Mouse (Mus musculus) spleen, postnatal 4 days (tissue): ENCODE measurements around the gene Ston2.

ENCODE experiments used
- DNase-seq, 2 experiments: peaks; one replicate each; pipeline ENCODE4 v3.0.0; 2022; ENCODE audit warnings: low spot score in 2 of 2

Ston2 gene

DNA sequence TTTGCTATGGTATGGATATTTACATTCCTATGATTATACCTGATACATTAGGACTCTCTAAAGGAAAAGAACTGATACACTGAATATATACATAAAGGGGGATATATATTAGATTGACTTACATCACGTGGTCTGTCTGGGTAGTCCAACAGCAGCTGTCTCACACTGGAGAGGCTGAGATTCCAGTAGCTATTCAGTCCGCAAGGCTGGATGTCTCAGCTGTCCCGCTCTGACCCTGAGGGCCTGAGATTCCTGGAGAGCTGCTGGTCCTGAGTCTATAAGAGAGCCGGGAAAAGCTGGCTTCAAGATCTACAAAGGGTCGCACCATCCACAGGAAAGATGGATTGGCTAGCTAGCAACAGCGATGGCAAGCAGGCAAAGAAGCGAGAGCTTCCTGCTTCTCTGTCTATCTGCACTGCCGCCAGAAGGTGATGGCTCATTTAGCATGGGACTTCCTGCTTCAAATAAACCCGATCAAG, at the start of gene Ston2:
Gene Ston2, minus strand, starts transcription at position 429 of the 479 bp plus-strand sequence.
- no peak for DNase-seq

DNA sequence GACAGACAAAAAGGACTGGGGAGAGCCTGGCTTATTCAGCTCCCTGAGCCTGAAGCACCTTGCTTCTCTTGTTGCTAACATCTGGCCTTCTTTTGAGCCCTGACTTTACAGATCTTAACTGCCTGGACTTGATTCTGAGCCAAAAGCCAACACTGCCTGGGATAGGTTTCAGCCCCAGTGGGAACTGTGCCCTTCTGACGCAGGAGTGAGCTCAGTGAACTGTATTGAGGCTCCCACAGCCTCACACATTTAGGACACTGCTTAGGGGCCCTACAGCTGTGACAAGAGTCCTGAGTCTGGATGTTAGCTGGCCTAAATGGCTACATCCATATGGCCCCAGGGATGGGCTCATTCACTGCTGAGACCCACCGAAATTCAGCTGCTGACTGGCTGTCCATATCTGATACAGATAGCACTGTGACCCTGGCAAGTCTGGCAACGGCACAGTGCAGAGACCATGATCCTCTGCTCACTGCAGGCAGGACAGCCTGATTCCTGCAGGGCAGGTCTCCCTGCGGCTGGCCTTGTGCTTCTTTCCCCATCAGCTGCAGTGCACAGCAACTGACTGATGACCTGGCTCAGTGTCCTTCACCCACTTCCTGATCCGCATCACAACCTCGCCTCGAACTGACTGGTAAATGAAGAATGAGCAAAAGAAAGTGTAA, 49.3 kb upstream of the Ston2 start:
- DNase-seq: no peak

DNA sequence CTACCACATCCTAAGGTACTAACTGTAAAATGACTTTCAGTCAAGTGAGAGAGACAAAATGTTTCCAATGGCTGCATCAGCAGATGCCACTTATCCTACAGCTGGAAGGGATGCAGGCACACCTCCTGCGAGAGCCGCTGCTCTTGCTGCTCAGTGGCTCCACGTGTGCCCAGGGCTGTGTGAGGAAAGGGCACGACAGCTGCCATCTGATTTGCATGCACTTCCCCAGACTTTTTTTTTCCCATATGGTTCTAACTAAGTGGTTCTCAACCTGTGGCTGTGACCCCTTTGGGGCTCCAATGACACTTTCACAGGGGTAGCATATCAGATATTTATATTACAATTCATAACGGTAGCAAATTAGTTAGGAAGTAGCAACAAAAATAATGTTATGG, 45.7 kb upstream of the Ston2 start:
- DNase-seq: no peak

DNA sequence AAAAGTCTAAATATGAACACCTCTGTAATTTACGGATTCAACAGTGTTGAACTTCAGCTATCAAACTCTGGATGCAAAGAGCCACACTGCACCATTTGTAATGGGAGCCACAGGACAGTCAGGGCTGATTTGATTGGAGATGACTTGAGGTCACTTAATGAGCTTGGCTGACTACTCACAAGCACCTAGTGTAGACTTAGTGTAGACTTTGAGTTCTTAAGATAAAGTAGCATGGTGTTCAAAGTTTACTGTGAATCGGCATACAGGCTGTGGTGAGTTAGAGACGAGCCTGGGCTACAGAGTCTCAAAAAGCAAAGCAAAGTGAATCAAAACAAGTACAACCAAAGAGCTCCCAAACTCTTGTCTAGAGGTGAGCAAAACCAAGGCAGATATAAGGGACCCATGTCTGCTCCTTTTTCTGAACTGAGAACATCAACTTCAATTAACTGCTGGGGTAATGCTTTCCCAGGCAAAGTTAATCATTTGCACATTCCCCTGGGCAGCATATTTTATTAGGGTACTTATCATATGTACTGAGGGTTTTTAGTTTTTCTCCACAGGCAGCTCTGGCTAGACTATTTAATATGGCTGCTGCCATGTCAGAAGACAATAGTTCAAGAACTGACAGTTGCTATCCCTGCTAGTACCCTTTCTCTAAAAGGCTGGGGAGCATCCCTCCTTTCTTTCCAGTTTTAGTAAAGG, 45.2 kb upstream of the Ston2 start:
- DNase-seq: no peak

DNA sequence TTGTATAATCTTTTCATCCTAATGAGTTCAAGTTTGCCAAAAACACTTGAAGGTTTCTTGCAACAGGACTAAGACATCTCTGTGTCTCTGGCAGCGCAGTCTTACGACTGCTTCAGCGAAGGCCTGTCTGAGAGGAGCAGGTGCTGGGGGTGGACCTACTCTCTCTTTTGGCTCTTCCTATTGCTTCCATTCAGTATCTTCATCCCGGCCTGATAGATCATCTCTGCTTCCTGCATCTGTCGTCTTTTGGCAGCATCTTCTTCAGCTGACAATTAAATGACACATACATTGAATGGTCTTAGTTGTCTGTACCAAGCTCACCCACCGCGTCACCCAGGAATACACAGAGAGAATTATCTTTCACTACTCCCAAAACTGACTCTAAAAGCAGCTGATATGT, 43.2 kb upstream of the Ston2 start:
- DNase-seq: no peak

DNA sequence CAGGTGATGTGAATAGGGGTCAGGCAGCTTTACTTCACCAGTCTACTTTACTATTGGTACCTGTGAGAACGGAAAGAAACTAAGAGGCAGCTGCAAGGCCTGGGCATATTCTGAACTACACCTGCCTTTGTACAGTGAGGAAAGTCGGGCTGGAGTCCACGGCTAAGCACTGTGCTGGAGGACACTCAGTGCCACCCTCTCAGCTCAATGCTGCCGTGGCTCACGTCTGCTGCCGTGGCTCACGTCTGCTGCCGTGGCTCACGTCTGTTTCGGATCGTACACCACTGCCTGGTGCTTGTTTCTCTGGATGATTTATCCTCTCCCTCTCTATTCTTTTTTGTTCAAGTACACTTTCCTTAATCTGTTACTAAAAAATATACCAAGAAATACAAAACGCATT, 32.3 kb upstream of the Ston2 start:
- no peak for DNase-seq

DNA sequence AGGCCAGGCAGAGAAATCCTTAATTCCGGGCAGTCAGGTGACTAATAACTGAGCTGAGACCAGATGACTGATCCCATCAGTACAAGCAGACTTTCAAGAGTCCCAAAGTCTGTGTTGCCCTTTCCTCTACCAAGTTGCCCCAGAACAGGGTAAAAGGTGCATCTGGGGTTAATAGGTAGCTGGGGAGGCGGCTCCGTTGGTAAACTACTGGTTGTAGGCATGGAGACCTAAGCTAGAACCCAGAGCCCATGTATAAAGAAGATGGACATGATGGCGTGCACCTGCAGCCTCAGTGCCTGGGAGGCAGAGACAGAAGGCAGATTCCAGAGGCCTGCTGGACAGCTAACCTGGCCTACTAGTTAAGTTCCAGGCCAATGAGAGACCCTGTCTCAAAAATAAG, 30.5 kb upstream of the Ston2 start:
- no peak for DNase-seq

DNA sequence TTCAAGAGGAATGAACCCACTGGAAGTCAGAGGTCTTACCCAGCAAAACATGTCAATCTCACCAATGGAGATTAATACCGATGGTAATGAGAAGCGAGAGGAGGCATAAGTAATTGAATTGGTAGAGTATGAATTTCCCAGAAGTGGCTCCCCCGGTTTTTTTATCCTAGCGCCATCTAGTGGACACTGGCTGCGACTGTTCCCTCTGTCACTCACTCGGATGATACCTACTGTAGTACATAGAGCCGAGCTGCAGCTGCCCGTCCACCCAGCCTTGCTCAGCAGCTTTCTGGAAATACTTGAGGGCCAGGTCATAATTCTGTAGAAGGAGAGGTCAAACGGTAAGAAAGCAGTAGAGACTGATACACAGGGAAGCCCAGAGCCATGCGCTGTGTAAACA, 27.8 kb upstream of the Ston2 start:
- DNase-seq: peak; percentile 49 to 78

DNA sequence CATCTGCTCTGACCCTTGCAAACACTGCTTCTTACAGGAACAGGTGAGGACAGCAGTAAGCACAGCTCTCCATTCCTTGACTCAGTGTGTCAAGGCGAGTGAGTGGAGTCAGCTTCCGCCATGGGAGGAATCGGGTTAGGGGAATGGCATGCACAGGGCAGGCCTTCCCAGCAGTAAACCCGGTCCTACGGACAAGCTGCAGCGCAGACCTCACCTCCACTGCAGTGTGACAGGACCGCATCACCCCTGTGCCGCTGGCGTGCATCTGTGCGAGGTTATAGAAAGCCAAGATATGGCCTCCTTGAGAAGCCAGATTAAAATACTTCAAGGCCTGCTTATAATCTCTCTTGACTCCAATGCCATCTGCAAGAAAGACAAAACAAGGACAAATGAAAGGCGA, 27.4 kb upstream of the Ston2 start:
- DNase-seq: no peak

DNA sequence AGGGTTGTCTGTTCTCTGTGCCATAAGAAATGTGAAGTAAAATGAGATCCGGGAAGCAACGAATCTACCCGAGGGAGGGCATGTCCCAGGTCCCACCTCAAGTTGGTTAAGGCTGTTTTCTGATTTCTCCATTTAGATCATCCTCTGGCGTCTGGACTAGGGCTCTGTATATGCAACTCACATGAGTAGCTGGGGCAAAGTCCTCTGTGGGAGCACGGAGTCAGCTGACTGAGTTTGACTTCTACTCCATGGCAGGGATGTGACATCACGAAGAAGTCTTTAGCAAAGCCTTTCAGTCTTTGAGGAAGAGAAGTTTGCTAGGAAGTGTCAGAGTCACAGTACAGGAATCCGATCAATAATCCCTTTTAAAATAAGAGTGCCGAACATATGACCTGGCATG, 20.7 kb upstream of the Ston2 start:
- DNase-seq: no peak

DNA sequence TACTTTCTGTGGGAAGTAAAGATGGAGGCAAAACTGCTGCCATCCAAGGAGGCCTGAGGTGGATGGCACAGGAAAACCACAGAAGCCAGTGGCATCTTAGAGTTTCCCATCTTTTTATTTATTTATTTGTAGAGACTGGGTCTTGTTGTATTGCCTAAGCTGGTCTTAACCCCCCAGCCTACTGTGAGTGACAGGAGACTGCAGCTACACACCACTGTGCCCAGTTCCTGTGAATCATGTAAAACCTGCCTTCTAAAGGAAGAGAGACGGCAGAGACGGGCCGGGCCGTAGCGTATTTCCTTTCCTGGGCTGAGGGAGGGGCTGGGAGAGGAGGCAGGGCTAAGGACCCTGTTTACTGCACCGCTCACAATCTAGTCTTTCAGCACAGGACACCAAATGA, 19.6 kb upstream of the Ston2 start:
- DNase-seq: no peak

DNA sequence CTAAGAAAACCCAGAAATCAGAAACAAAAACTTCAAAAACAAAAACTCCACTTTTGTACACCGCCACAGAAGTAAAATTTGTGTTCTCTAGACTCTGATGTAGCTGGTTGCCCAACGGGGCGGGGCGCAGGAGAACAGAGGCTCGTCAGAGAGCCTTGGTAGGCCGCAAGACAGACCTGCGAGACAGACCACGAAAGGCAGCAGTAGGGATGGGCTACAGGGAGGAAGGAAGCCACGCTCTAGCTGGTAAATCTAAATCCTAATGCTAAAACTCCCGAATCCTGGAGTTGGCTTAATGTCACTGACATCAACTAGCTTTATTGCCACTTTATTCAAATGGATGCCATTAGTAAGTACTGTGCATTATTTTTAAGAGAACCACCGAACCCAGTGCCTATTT, 18.9 kb upstream of the Ston2 start:
- no peak for DNase-seq

DNA sequence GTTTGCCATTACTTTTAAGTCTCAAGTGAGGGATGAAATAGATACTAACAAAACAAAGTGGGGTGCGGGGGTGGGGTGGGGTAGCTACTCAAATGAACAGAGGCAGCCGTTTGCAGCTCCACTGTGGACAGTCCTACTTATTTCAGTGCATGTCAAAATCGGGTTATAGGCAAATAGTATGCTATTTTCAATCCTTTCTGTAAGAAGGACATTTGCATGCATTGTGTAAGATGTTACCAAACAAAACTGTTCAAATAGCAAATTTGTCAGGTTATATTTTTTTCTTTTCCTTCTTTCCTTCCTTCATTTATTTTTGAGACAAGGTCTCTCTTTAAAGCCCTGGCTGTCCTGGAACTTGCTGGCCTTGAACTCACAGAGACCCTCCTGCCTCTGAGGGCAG, 16.1 kb upstream of the Ston2 start:
- DNase-seq: no peak

DNA sequence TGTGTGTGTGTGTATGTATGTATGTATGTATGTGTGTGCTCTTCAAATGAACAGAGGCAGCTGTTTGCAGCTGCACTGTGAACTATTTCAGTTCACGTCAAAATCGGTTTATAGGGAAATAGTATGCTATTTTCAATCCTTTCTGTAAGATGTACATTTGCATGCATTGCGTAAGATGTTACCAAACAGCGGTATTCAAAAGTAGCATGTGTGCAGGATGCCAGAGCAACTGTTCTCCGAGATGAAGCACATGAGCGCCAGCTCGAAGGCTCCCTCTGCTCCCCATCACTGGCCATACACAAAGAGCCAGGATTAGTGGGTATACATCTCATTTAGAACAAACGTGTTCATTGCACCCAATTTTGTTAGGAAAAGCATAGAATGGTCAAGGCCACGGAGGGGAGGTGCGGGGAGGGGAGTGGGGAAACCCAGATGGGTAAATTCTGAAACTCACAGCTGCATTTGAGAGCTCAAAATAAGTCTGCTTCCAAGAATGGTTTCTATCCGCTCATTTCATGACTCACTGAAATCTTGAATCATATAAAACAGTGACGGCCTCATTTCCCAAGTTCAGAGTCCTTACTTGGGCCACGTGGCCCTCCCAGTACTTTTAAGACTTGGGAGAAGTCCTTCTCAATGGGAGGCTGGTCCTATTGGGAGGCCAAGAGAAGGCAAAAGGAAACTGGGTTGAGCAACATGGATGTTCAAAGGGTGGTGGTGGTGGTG, 15.2 kb upstream of the Ston2 start:
- DNase-seq: no peak

DNA sequence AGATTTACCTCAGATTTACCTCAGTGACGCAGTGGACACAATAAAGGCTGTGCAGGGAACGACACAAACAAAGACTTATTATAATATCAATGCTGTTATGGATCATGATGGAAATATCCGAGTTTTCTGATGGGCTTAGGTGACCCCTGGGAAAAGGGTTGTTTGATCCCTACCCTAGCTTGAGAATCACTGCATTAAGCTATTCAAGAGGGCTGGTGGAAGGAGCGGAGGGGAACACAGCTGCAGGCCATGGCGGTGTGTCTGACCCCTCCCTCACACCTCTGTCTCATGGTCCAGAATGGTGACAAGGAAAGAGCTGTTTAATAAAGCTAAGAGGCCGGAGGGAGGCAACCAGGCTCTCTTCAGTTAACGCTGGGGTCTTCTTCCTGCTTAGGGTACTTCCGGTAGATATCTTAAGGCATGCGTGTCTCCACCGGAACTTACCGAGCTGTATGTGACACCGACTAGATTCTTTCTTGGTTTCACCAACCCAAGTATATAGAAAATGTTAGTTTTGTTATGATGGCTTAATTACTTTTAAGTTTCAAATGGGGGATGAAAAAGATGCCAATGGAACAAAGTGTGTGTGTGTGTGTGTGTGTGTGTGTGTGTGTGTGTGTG, 14.5 kb upstream of the Ston2 start:
- no peak for DNase-seq

DNA sequence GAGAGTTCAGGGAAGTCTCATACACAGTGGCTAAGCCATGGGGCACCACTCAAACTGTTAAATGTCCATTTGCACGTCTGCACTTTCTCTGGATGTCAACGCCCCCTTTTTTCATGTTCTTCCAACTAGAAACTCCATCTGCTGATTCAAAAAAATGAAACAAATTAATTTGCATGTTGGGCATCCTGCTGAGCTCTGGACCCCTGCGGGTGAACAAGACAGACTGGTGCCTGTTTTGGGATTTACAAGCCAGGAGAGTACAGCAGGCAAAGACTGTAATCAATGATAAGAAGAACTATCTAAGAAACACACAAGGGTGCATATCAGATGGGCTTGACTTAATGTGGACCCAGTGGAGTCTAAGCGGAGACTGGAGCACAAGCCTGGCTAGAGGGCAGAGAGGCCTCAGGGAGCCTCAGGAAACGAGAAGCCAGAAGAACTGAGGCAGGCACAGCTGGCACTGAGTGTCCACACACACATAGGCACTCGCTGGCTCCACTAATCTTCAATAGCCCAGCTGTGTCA, 12.7 kb upstream of the Ston2 start:
- DNase-seq: no peak

DNA sequence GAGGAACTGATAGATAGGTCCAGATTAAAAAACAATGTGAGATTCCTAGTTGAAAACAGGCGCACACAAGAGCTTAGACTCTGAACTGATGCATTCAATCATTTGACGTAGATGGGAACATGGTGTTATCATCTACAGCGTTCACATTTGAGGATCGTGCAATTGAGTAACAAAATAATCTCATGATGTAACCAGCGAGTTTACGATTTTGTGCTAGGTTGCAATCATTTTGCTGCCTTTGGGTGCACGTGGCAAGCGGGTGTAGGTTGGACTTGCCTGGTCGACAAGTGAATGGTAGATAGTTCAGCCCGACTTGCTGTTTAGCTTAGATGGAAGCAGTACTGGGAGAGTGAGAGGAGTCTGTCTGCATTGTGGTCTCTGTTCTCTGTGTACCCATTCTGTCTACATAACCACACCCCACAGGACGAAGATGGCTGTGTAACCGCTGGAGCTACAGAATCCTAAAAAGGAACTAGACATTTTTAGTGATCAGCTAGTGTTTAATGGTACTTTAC, 11.7 kb upstream of the Ston2 start:
- no peak for DNase-seq

DNA sequence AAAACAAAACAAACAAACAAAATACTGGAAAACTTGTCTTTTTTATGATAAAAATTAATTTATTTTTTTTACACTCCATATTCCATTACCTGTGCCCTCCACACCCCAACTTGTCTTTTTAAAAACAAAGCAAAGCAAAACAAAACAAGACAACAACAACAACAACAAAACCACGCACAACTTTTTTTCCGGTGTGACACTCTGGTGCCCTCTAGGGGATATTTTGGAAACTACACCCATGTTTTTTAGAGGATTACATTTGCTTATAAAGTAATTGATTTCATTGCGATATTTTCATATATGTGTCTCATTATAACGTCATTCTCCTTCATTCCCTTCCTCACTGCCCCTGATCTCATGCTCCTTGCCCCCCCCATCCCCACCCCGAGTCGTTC, 11.2 kb upstream of the Ston2 start:
- DNase-seq: no peak

DNA sequence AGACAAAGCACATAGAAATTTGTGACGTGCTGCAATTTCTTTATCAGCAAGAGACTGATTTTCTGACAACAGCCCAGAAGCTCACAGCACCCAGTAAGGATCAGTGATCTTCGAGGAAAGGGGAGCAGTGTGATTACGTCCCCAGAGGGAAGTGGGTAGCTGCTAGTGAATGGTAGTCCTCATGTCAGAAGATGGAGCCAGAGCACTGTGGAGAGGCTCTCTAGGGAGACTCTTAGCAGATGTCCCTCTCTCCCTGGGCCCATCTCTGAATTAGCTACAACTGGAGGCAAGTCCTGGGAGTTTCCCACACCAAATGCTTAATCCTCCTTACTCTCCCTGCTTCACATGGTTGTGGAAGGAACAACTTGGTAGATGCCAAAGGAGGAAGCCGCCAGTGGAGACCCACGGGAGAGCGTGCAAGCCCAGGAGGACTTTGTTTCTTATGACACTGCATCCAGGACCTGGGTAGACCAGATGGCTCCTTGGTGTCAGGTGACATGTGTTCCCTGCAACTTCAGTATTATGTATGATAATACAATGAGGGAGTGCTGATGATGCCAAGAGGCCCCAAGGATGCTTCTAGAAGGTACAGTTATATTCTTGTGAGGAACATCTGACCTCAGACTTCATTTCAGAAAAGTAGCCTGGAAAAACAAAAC, 10.7 kb upstream of the Ston2 start:
- no peak for DNase-seq

DNA sequence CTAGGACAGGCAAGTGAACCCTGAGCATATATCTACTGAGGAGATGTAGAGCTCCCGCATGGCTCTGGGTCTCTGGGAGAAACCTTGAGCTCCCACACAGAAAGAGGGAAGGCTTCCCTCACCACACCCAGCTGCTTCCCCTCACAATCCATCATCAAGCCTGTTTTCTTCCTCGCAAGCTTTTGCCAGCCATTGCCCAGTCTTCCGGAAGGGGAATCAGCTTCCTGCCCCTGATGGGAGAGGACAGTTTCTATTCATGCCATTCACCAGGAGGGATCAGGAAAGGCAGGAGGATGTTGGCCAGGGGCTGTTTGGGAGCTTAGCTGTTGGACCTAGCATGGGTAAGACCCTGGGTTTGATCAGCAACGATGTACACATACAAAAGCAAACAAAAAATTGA, 8.6 kb upstream of the Ston2 start:
- DNase-seq: no peak

DNA sequence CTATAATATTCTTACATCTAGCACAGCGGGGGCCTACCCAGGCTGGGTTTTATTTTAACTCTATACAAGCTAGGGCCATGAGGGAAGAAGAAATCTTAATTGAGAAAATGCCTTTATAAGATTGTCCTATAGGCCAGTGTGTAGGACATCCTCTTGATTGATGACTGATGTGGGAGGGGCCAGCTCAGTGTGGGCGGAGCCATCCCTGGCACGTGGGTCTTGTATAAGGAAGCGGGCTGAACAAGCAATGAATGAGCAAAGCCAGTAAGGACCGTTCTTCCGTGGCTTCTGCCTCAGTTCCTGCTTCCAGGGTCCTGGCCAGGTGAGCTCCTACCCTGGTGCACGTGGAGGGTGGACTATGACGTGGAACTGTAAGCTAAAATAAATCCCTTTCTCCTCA, 5.1 kb upstream of the Ston2 start:
- no peak for DNase-seq

DNA sequence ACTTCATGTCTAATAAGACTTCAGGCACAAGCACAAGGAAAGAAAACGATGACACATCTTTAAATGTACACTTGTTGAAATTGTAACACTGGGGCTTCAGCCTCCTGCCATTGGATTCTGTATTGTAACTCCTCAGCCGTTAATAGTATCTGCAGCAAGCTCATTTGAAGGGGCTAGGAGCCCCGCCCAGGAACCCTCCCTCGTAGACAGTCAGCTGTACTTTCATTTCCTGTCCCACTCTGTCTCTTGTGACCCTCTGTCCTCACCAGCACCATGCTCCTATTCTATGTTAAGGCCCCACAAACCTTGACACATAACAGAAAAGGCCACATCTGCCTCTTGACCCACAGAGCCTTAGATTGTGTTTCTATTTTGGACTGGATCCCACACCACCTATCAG, 3.6 kb upstream of the Ston2 start:
- no peak for DNase-seq
